Mouse (Mus musculus) forebrain, embryonic 12.5 days (tissue): ENCODE results near the gene Rbms3. TPM values are rescaled to one million over a fixed set of nuclear protein-coding genes. Genes with fewer than 3 reads are reported as not detected.

Source experiments
- ATAC-seq: fragments of 200-750 bp; cut with Nextera tagmentation; 2 replicates; pipeline ENCODE4 v1.8.0; 2017; ENCODE audit warnings: moderate TSS enrichment; ENCODE audit not compliant: low FRiP score
- H3K27ac ChIP-seq: fragments of 300-500 bp; sonication (generic); 2 replicates; pipeline ENCODE4 v1.5.1; 2016; ENCODE audit warnings: mild to moderate bottlenecking
- H3K27me3 ChIP-seq: fragments of 300-500 bp; sonication (generic); 2 replicates; pipeline ENCODE4 v1.6.1; 2016; ENCODE audit warnings: mild to moderate bottlenecking
- H3K36me3 ChIP-seq: fragments of 300-500 bp; sonication (generic); replicated peaks from 2 replicates; pipeline ENCODE4 v1.6.1; 2016; ENCODE audit warnings: mild to moderate bottlenecking
- H3K4me1 ChIP-seq: fragments of 300-500 bp; sonication (generic); 2 replicates; pipeline ENCODE4 v1.6.1; 2016
- H3K4me2 ChIP-seq: fragments of 300-500 bp; sonication (generic); 2 replicates; pipeline ENCODE4 v1.6.1; 2016; ENCODE audit warnings: mild to moderate bottlenecking, moderate library complexity
- H3K4me3 ChIP-seq: fragments of 300-500 bp; sonication (generic); replicated peaks from 2 replicates; pipeline ENCODE4 v1.5.1; 2016; ENCODE audit warnings: mild to moderate bottlenecking
- H3K9ac ChIP-seq: fragments of 300-500 bp; sonication (generic); 2 replicates; pipeline ENCODE4 v1.6.1; 2016; ENCODE audit warnings: mild to moderate bottlenecking
- H3K9me3 ChIP-seq: fragments of 300-500 bp; sonication (generic); 2 replicates; pipeline ENCODE4 v1.6.1; 2016
- WGBS: fragments of 180-500 bp; shearing (Covaris S2); methylation state at CpG from one replicate; pipeline ENCODE4 v1.1.7; 2016; 5-methylcytosine and 5-hydroxymethylcytosine counted together
- polyA plus RNA-seq: library from polyadenylated mRNA; unstranded; fragments of >200 nt; fragmentation: Nextera tagmentation; extraction: Ambion mirVana; gene quantifications from 2 replicates; pipeline ENCODE4 v1.2.1, GENCODE M21; 2016

The Rbms3 gene
- polyA plus RNA-seq, 1 experiment from 2014 or later: 14.1 TPM

DNA sequence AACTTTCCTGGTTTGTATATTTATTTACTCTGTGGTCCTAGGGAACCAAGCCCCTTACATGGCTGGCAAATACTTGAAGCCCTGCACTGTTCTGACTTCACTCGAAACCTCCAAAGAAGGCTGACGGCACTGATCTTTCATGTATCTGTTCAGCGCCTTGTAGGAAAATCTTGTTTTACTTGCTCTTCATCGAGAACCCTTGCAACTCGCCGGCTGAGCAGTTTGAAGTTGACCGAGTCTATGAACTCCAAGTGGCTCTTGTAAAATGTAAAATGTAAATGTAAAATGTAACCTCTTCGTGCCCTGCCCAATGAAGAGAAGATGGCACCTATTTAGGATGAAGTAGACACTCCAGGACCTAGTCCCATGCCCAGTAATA is 537.5 kb downstream of the Rbms3 start:
- no peak overlapping the region for H3K4me2 ChIP-seq
- H3K4me3 ChIP-seq: no peak overlapping the region
- WGBS: 92% methylated on average over 8 of the region's 8 CpGs
- H3K4me1 ChIP-seq: no peaks in the 10 kb centered on the region
- H3K9me3 ChIP-seq: no peaks in the 10 kb centered on the region
- no peak overlapping the region for H3K27ac ChIP-seq
- no peaks in the 10 kb centered on the region for H3K36me3 ChIP-seq
- no peak for ATAC-seq
- H3K9ac ChIP-seq: no peak overlapping the region
- H3K27me3 ChIP-seq: no peaks in the 10 kb centered on the region

DNA sequence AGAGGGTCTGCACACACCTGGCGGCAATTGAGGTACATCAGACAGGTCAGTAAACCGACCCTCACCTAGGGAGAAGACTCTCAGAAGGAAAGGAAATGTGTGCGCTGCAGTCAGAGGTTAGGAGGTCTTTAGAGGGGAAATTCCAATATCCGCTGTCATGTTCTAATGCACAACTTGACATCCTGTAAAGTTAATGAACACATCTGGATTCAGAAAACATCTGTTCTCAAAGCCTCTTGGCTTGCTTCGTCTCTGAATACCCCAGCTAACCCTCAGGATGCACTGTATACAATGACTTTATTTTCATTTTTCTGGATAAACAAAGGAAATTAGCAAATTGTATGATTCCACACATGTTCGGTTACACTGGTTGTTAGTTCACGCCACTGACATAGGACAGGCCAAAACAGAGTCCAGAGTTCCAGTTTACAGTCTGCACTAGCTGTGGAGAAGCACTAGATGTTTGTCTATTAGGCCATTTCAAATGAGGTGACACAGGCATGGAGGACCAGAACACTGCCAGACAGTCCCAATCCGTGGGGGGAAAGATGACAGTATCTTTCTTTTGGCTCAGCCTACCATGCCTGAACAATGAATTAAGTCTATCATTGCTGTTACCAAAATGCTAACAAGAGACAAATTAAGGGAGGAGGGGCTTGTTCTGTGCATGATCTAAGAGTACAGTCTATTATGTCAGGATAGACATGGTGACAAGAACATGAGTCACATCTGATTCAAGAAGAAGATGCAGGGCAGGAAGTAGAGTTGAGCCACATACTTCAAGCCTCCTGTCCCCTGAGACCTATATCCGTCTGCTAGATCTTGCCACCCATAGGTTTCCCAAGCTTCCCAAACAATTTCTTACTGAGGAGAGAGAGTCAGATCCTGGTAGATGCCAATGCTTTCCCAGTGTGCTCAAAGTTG is 538.2 kb downstream of the Rbms3 start:
- no peaks in the 10 kb centered on the region for H3K36me3 ChIP-seq
- H3K9me3 ChIP-seq: no peaks in the 10 kb centered on the region
- no peaks in the 10 kb centered on the region for H3K4me1 ChIP-seq
- H3K4me3 ChIP-seq: no peak overlapping the region
- WGBS: 87% methylated on average over 9 of the region's 9 CpGs
- H3K27ac ChIP-seq: no peak overlapping the region
- no peaks in the 10 kb centered on the region for H3K27me3 ChIP-seq
- H3K9ac ChIP-seq: no peak overlapping the region
- H3K4me2 ChIP-seq: no peak overlapping the region
- no peak for ATAC-seq

DNA sequence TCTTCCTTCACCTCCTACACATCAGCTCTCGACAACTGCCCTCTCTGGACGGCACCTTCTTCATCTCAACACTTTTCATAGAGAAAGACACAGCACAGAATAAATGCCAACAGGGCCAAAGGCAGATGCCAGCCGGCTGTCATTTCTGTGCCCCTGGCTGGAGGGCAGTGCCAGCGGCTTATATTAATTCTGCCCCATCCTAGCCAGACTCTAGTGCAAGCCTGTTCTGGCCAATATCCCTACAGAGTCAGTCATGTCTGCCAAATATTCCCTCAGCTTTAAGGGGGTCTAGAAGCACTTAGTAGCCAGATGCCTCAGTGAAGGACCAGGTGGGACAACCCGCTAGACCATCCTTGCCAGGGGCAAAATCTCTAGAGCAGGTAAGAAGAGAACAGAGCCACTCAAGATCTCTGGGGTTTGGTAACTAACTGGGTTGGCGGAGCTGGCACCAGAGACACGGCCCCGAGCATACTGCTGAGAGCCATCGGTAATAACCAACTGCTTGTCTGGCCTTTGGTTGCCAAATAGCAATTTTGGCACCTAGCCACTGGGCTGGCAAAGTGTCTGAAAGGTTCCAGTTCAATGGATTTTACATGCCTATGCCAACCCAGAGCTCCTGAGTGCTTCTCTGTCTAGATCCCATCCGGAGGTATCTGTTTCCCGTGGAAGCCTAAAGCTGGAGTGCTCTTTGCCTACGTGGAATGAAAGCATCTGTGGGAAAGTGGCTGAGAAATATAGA is 540.1 kb downstream of the Rbms3 start:
- H3K9ac ChIP-seq: no peak overlapping the region
- no peak for ATAC-seq
- H3K4me1 ChIP-seq: no peaks in the 10 kb centered on the region
- H3K4me2 ChIP-seq: no peak overlapping the region
- H3K27me3 ChIP-seq: no peaks in the 10 kb centered on the region
- no peak overlapping the region for H3K4me3 ChIP-seq
- H3K27ac ChIP-seq: no peak overlapping the region
- H3K9me3 ChIP-seq: no peaks in the 10 kb centered on the region
- WGBS: 96% methylated on average over 12 of the region's 12 CpGs
- H3K36me3 ChIP-seq: no peaks in the 10 kb centered on the region

DNA sequence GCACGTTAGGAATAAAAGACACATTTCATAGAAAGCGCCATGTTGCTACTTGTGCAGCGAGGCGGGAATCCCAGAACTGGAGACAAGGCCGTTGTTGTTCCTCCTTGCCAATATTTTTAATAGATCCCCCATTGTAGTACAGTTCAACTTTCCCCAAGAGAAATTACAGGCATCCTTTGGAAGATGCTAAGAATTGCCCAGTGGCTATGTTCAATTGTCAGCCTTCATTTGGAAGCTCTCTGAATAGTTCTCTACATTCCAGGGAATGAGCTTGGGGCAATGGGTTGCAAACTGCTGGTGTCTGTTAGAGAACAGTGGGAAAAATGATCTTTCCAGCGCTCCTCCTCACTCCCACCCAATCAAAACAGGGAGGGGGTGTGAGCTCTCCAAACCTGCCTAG is 541.4 kb downstream of the Rbms3 start:
- 89% methylated on average over 6 of the region's 6 CpGs for WGBS
- H3K9me3 ChIP-seq: no peaks in the 10 kb centered on the region

GRCm38 (mm10) chr9:117085706-117086105 is 544.0 kb downstream of the Rbms3 start:
- no peak for ATAC-seq
- H3K9me3 ChIP-seq: no peaks in the 10 kb centered on the region
- no peaks in the 10 kb centered on the region for H3K36me3 ChIP-seq
- no peak overlapping the region for H3K9ac ChIP-seq
- no peak overlapping the region for H3K27ac ChIP-seq
- no peaks in the 10 kb centered on the region for H3K4me1 ChIP-seq
- WGBS: 91% methylated on average over 9 of the region's 9 CpGs
- no peak overlapping the region for H3K4me3 ChIP-seq
- H3K27me3 ChIP-seq: no peaks in the 10 kb centered on the region
- H3K4me2 ChIP-seq: no peak overlapping the region

More for the DNA sequence above, 541.4 kb downstream of the Rbms3 start:
- no peak overlapping the region for H3K4me3 ChIP-seq
- no peak overlapping the region for H3K4me2 ChIP-seq
- H3K27ac ChIP-seq: no peak overlapping the region
- no peaks in the 10 kb centered on the region for H3K27me3 ChIP-seq
- no peaks in the 10 kb centered on the region for H3K4me1 ChIP-seq
- H3K36me3 ChIP-seq: no peaks in the 10 kb centered on the region
- ATAC-seq: no peak
- no peak overlapping the region for H3K9ac ChIP-seq

DNA sequence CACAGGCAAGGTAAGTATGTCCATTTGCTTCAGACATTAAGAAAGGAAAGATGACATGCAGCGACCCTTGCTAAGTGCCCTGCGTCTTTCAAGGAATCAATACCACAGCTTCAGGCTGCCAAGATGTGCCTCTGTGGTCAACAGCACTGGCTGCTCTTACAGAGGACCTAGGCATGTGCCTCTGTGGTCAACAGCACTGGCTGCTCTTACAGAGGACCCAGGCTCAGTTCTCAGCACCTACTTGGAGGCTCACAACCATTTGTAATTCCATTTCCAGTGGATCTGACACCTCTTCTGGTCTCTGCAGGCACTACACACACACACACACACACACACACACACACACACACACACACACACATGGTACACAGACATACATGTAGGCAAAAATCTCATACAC is 545.2 kb downstream of the Rbms3 start:
- Histone ChIP-seq H3K36me3 (no peaks in the 10 kb centered on the region), H3K9me3 (no peaks in the 10 kb centered on the region), H3K4me3 (no peak overlapping the region), H3K27me3 (no peaks in the 10 kb centered on the region), H3K4me2 (no peak overlapping the region), H3K9ac (no peak overlapping the region), H3K4me1 (no peaks in the 10 kb centered on the region), H3K27ac (no peak overlapping the region)
- 91% methylated on average over 2 of the region's 2 CpGs for WGBS
- no peak for ATAC-seq

DNA sequence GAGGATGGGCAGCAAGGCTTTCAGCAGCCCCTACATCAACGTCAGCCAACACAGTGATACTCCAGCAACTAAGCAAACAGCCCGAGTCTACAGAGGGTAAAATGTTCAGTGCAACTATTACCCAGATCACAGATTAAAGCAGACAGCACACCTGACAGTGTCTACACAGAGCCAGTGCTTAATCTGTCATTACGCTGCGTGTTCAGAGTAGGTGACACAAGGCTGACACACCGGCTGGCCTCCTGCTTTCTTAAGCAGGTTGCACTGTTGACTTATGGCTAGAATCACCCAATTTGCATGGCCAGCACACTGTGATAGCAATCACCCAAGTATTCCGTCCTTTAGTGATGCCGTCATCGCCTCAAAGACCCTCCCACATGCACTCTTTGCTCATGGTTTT is 550.2 kb downstream of the Rbms3 start:
- H3K4me1 ChIP-seq: no peaks in the 10 kb centered on the region
- WGBS: 89% methylated on average over 8 of the region's 8 CpGs
- no peak overlapping the region for H3K4me3 ChIP-seq
- no peak for ATAC-seq
- no peak overlapping the region for H3K27ac ChIP-seq
- H3K27me3 ChIP-seq: no peaks in the 10 kb centered on the region
- no peaks in the 10 kb centered on the region for H3K36me3 ChIP-seq
- no peak overlapping the region for H3K4me2 ChIP-seq
- no peaks in the 10 kb centered on the region for H3K9me3 ChIP-seq
- H3K9ac ChIP-seq: no peak overlapping the region

DNA sequence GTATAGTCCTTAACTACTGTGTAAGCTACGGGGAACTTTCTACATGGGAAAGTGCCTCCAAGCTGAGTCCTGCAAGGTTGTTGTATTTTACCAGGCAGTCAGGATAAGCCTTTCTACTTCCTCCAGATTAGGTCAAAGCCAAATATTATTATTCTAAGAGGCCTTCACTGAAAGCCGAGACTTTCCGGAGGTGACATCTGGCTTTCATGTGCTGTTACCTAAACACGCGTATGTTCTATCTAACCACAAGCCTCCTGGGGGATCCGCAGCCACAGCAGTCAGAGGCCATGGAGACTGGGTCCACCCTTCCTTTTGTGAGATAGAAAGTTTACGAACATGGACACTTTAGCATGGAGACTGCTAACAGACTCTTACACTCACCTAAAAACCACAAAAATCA is 552.2 kb downstream of the Rbms3 start:
- H3K9ac ChIP-seq: no peak overlapping the region
- no peaks in the 10 kb centered on the region for H3K9me3 ChIP-seq
- H3K4me2 ChIP-seq: no peak overlapping the region
- 84% methylated on average over 7 of the region's 7 CpGs for WGBS
- no peaks in the 10 kb centered on the region for H3K27me3 ChIP-seq
- no peak overlapping the region for H3K4me3 ChIP-seq
- H3K27ac ChIP-seq: no peak overlapping the region
- H3K4me1 ChIP-seq: peaks cover 3% of the 10 kb centered on the region; the same call in 1 of the 2 replicates
- ATAC-seq: no peak
- no peaks in the 10 kb centered on the region for H3K36me3 ChIP-seq

- Histone ChIP-seq H3K4me1 (peaks cover 3% of the 10 kb centered on the region; the same call in 1 of the 2 replicates), H3K4me3 (no peak overlapping the region), H3K9ac (no peak overlapping the region), H3K27ac (no peak overlapping the region), H3K36me3 (no peaks in the 10 kb centered on the region), H3K9me3 (no peaks in the 10 kb centered on the region), H3K4me2 (no peak overlapping the region), H3K27me3 (no peaks in the 10 kb centered on the region)
- ATAC-seq: no peak
- WGBS: 86% methylated on average over 8 of the region's 8 CpGs
These were observed 552.9 kb downstream of the Rbms3 start for GRCm38 (mm10) chr9:117076785-117077184.

DNA sequence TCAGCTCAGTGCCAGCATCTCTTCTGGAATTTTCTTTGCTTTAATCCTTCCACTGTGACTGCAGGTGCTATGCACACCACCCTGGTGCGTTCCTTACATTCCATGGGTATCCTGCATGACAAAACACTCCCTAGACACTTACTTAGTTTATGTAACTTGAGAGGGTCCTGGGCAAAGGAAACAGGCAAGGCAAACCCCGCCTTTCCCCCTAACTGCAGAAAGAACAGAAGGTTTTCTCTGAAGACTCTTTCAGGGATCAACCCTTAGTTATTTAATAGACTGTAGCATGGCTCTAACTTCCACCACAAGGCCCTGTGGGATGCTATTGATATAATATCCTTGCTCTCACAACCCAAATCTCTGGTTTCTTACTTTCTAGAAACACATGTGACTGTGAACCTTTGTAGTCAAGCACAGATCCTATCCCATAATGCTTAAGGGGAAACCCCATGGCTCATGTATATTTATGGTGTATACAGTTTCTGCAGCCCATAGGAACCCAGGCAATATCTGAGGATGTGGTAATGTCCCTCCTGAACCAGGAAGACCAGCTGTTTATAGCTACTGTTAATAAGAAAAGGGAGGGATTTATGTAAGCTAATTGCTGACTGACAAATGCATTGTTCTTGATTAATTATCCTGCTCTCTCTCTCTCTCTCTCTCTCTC is 557.1 kb downstream of the Rbms3 start:
- Histone ChIP-seq H3K27me3 (no peaks in the 10 kb centered on the region), H3K4me3 (no peak overlapping the region), H3K27ac (no peak overlapping the region), H3K9ac (no peak overlapping the region), H3K4me2 (no peak overlapping the region), H3K9me3 (no peaks in the 10 kb centered on the region), H3K36me3 (no peaks in the 10 kb centered on the region), H3K4me1 (peaks cover 3% of the 10 kb centered on the region; the same call in 1 of the 2 replicates)
- 38% methylated on average over 2 of the region's 2 CpGs for WGBS
- ATAC-seq: no peak

DNA sequence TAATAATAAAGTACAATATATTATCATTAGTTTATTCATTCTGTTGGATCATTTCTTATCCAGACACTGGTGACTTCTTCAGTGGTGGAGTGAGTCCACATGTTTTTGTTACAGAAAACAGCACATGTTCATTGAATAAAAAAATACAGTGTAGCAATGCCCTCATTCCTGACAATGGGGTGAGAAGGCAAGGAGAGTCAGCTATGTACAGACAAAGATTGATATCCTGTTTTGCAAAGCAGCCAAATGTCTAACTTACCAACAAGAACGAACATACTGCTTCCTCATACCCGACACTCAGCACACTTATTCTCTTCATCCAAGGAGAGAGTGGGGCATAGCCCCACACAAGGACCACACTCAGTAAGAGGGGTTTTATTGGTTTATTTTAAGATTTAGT is 559.1 kb downstream of the Rbms3 start:
- ATAC-seq: no peak
- WGBS: 91% methylated on average over 2 of the region's 2 CpGs
- Histone ChIP-seq H3K4me1 (peaks cover 3% of the 10 kb centered on the region; the same call in 1 of the 2 replicates), H3K27me3 (no peaks in the 10 kb centered on the region), H3K9ac (no peak overlapping the region), H3K4me3 (no peak overlapping the region), H3K9me3 (no peaks in the 10 kb centered on the region), H3K36me3 (no peaks in the 10 kb centered on the region), H3K27ac (no peak overlapping the region), H3K4me2 (no peak overlapping the region)

DNA sequence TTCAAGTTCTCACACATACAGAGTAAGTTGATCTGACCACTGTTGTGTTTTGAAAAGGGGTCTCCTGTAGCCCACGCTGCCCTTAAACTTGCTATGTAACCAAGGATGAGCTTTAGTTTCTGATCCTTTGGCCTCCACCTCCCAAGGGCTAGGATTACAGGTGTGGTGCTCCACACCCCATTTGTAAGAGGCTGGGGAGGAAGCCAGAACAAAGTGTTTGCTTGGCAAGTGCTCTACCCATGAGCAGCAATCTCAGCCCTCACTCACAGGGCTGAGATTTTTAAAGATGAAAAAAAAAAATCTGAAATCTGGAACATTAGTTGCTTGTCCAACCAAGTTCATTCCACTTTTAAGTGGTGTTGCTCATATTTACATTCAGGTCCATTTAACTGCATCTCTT is 560.5 kb downstream of the Rbms3 start:
- Histone ChIP-seq H3K9ac (no peak overlapping the region), H3K4me3 (no peak overlapping the region), H3K36me3 (no peaks in the 10 kb centered on the region), H3K27ac (no peak overlapping the region), H3K4me1 (peaks cover 3% of the 10 kb centered on the region; the same call in 1 of the 2 replicates), H3K4me2 (no peak overlapping the region), H3K9me3 (no peaks in the 10 kb centered on the region), H3K27me3 (no peaks in the 10 kb centered on the region)
- ATAC-seq: no peak
- 94% methylated on average over 1 of the region's 1 CpGs for WGBS
